Mouse (Mus musculus) MEL (cell line): ENCODE results near the gene Prickle4. TPM values are rescaled to one million over a fixed set of nuclear protein-coding genes. Genes with fewer than 3 reads are reported as not detected.
A peak's percentile ranks its signal among the peaks of the same experiment; 100 is the strongest.

Experiments used
- DNase-seq: peaks from one replicate; pipeline ENCODE4 v3.0.0; 2011; ENCODE audit warnings: low read depth, low spot score
- H3K27ac ChIP-seq: 2 replicates; pipeline ENCODE4 v1.5.1; 2012; ENCODE audit warnings: low read depth, mild to moderate bottlenecking, control low read depth, low read length, moderate library complexity; ENCODE audit not compliant: control insufficient read depth
- H3K27me3 ChIP-seq, 2 experiments: fragments of 150-350 bp in 1 of 2; sonication (generic) in 1 of 2; 2 replicates each; pipeline ENCODE4 v1.6.1; 2012; ENCODE audit warnings: low read length in 2 of 2, mild to moderate bottlenecking in 2 of 2, improper control_type of control experiment in 1 of 2, moderate library complexity in 1 of 2; ENCODE audit not compliant: insufficient read depth in 2 of 2, control insufficient read depth in 1 of 2
- H3K36me3 ChIP-seq, 2 experiments: 2 replicates each; pipeline ENCODE4 v1.6.1; 2012 to 2014; ENCODE audit warnings: low read length in 2 of 2, improper control_type of control experiment in 1 of 2, inconsistent platforms in 1 of 2, mild to moderate bottlenecking in 1 of 2; ENCODE audit not compliant: insufficient read depth in 2 of 2, control insufficient read depth in 1 of 2
- H3K4me1 ChIP-seq, 2 experiments: fragments of 150-350 bp in 1 of 2; sonication (generic) in 1 of 2; 2 replicates each; pipeline ENCODE4 v1.6.1; 2012; ENCODE audit warnings: low read length in 2 of 2, improper control_type of control experiment in 1 of 2, mild to moderate bottlenecking in 1 of 2; ENCODE audit not compliant: insufficient read depth in 2 of 2, control insufficient read depth in 1 of 2
- H3K4me3 ChIP-seq, 2 experiments: fragments of 150-350 bp in 1 of 2; sonication (generic) in 1 of 2; 2 replicates each; pipeline ENCODE4 v1.5.1; 2012; ENCODE audit warnings: low read depth in 2 of 2, low read length in 2 of 2, mild to moderate bottlenecking in 2 of 2, moderate library complexity in 2 of 2, control low read depth in 1 of 2, improper control_type of control experiment in 1 of 2; ENCODE audit not compliant: control insufficient read depth in 1 of 2, insufficient read depth in 1 of 2
- H3K79me2 ChIP-seq: 2 replicates; pipeline ENCODE4 v1.6.1; 2012; ENCODE audit warnings: mild to moderate bottlenecking, low read length, moderate library complexity; ENCODE audit not compliant: control insufficient read depth, poor library complexity, insufficient read depth
- H3K9ac ChIP-seq: 2 replicates; pipeline ENCODE4 v1.6.1; 2012; ENCODE audit warnings: low read depth, mild to moderate bottlenecking, control low read depth, low read length, moderate library complexity; ENCODE audit not compliant: control insufficient read depth, poor library complexity, severe bottlenecking
- H3K9me3 ChIP-seq: fragments of 150-350 bp; sonication (generic); replicated peaks from 2 replicates; pipeline ENCODE4 v1.6.1; 2012; ENCODE audit warnings: mild to moderate bottlenecking, low read length, improper control_type of control experiment, moderate library complexity; ENCODE audit not compliant: insufficient read depth
- BHLHE40 ChIP-seq: IDR thresholded peaks from 2 replicates; pipeline ENCODE4 v1.6.1; 2012; ENCODE audit warnings: low read depth, mild to moderate bottlenecking, inconsistent platforms, low read length, improper control_type of control experiment, borderline replicate concordance
- CTCF ChIP-seq, 3 experiments: IDR thresholded peaks in 2 of 3; conservative IDR thresholded peaks in 1 of 3; 2 replicates each; pipeline ENCODE4 v1.5.1; 2011 to 2012; ENCODE audit warnings: low read length in 3 of 3, low read depth in 2 of 3, mild to moderate bottlenecking in 2 of 3, improper control_type of control experiment in 1 of 3, inconsistent platforms in 1 of 3, mixed read lengths in 1 of 3, moderate library complexity in 1 of 3; ENCODE audit not compliant: control insufficient read depth in 1 of 3, insufficient read depth in 1 of 3, poor library complexity in 1 of 3, severe bottlenecking in 1 of 3
- ELF1 ChIP-seq: IDR thresholded peaks from 2 replicates; pipeline ENCODE4 v1.6.1; 2014; ENCODE audit warnings: low read depth, mild to moderate bottlenecking, inconsistent platforms, low read length, improper control_type of control experiment, moderate library complexity
- EP300 ChIP-seq, 2 experiments: IDR thresholded peaks; 2 replicates each; pipeline ENCODE4 v1.6.1; 2011; ENCODE audit warnings: improper control_type of control experiment in 2 of 2, low read length in 2 of 2, low read depth in 1 of 2, mild to moderate bottlenecking in 1 of 2
- KAT2A ChIP-seq: conservative IDR thresholded peaks from 2 replicates; pipeline ENCODE4 v1.6.1; 2012; ENCODE audit warnings: low read depth, low read length, improper control_type of control experiment, inconsistent platforms
- MAX ChIP-seq: IDR thresholded peaks from 2 replicates; pipeline ENCODE4 v1.6.1; 2011; ENCODE audit warnings: low read length, improper control_type of control experiment
- MYC ChIP-seq: IDR thresholded peaks from 2 replicates; pipeline ENCODE4 v1.6.1; 2011; ENCODE audit warnings: low read depth, mild to moderate bottlenecking, low read length, improper control_type of control experiment, moderate library complexity
- POLR2AphosphoS5 ChIP-seq: IDR thresholded peaks from 2 replicates; pipeline ENCODE4 v1.6.1; 2012; ENCODE audit warnings: low read depth, borderline replicate concordance, mild to moderate bottlenecking, inconsistent platforms, low read length, moderate library complexity, mixed read lengths
- RCOR1 ChIP-seq: IDR thresholded peaks from 2 replicates; pipeline ENCODE4 v1.6.1; 2012; ENCODE audit warnings: low read depth, mild to moderate bottlenecking, inconsistent platforms, low read length, improper control_type of control experiment
- SIN3A ChIP-seq: IDR thresholded peaks from 2 replicates; pipeline ENCODE4 v1.6.1; 2012; ENCODE audit warnings: low read length, improper control_type of control experiment, inconsistent platforms
- TBP ChIP-seq: IDR thresholded peaks from 2 replicates; pipeline ENCODE4 v1.8.0; 2011; ENCODE audit warnings: low read depth, low read length, improper control_type of control experiment
- TCF12 ChIP-seq: IDR thresholded peaks from 2 replicates; pipeline ENCODE4 v1.6.1; 2014; ENCODE audit warnings: low read depth, mild to moderate bottlenecking, inconsistent platforms, low read length, improper control_type of control experiment, moderate library complexity
- ZC3H11A ChIP-seq: IDR thresholded peaks from 2 replicates; pipeline ENCODE4 v1.6.1; 2012; ENCODE audit warnings: low read depth, mild to moderate bottlenecking, inconsistent platforms, low read length, improper control_type of control experiment
- ZMIZ1 ChIP-seq: IDR thresholded peaks from 2 replicates; pipeline ENCODE4 v1.6.1; 2012; ENCODE audit warnings: low read depth, mild to moderate bottlenecking, inconsistent platforms, low read length, improper control_type of control experiment, moderate library complexity
- polyA plus RNA-seq, 2 experiments: library from polyadenylated mRNA; stranded (reverse) in 1 of 2; unstranded in 1 of 2; fragments of >175 nt in 1 of 2; fragments of >200 nt in 1 of 2; gene quantifications; 2 replicates each; pipeline versions ENCODE4 v1.2.1 to v1.2.4; 2012; ENCODE audit warnings: low replicate concordance in 2 of 2, low read depth in 1 of 2; ENCODE audit not compliant: insufficient read length in 2 of 2, insufficient read depth in 1 of 2, missing spikeins in 1 of 2
- total RNA-seq: library from RNA; depleted of rRNA; stranded (reverse); fragments of 300-350 nt; gene quantifications from 2 replicates; pipeline ENCODE4 v1.2.3, GENCODE M21; 2012

Gene Prickle4
- total and polyA plus RNA-seq, 3 experiments: 0.23 to 4.3 TPM; not detected in 1

- TF ChIP-seq ELF1: peak; percentile 80
- TF ChIP-seq ZMIZ1: peak; percentile 87; the same call in 1 of the 2 replicates
- TF ChIP-seq POLR2AphosphoS5: peak; percentile 82; the same call in 1 of the 2 replicates
- TF ChIP-seq EP300 (IDR thresholded peaks at IDR 0.05; ENCODE audit: low read depth in 1 of 2, low read length in 2 of 2): 0 out of 4 replicates have a peak, but pooled peaks of 1 of the 2 experiments have one; percentile 17
- TF ChIP-seq, all 39 proteins: peak for 22
Observed at GRCm38 (mm10) chr17:47687409-47688343, 6.9 kb downstream of the Prickle4 start (continued).

DNA sequence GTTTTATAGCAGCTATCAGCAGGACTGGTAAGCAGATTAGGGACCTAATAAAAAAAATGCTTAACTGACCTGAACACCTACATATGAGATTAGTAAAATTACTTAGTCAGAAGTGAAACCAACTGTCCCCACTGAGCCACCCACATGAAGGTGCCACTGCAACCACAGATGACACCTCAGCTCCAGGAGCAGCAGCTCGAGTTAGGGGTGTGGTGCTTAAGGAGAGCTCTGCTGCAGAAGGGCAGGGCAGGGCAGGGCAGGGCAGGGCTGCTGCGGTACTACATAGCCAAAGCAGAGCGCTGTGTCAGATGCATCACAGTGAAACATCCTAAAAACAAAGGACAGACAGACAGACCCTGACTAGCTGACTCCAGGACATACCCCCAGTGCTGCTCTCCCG lies 11.7 kb downstream of the Prickle4 start:
- no peak for TF ChIP-seq ZMIZ1
- peak in 1 of 2 experiments; percentile 48; a peak in 1 of 4 replicates for TF ChIP-seq EP300 (IDR thresholded peaks at IDR 0.05; ENCODE audit: low read depth in 1 of 2, low read length in 2 of 2)
- TF ChIP-seq KAT2A: no peak
- TF ChIP-seq SIN3A: no peak
- Histone ChIP-seq H3K27me3 (no peaks in the 10 kb centered on the region), H3K9me3 (no peaks in the 10 kb centered on the region), H3K27ac (no peak overlapping the region), H3K36me3 (peaks cover 2 to 4% of the 10 kb centered on the region in 2 experiments; a peak in 3 of 4 replicates), H3K4me3 (no peak overlapping the region), H3K9ac (no peak overlapping the region), H3K79me2 (peaks cover 15% of the 10 kb centered on the region), H3K4me1 (peaks cover 0 to 5% of the 10 kb centered on the region in 2 experiments; a peak in 2 of 4 replicates)
- peak; percentile 34 for DNase-seq

DNA sequence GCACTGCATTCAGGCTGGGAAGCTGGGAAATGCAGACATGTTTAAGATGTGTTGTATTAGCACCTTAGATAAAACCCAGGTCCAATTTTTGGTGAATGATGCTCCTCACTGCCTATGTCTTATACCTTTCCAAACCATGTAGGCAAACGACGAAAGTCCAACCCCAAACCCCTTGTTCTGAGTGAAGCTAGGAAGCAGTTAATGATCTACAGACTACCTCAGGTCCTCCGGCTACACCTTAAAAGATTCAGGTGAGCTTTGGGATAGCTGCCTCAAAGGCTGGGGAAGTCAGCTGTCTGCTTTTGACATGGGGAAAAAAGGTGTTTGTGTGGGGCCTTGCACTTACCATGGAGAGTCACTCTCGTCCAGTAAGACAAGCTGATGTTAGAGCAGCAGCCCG lies 15.8 kb downstream of the Prickle4 start:
- TF ChIP-seq BHLHE40: no peak
- no peak for TF ChIP-seq TCF12
- TF ChIP-seq RCOR1: no peak
- no peak for TF ChIP-seq CTCF (IDR thresholded peaks at IDR 0.05 in 2 of 3, conservative IDR thresholded peaks at IDR 0.05 in 1 of 3; ENCODE audit: control insufficient read depth in 1 of 3, insufficient read depth in 1 of 3, low read depth in 2 of 3, low read length in 3 of 3, poor library complexity in 1 of 3, severe bottlenecking in 1 of 3)
- TF ChIP-seq TBP: no peak
- TF ChIP-seq ZC3H11A: no peak
- TF ChIP-seq MAX: no peak
- TF ChIP-seq MYC: no peak
- no peak overlapping the region for H3K4me3 ChIP-seq
- H3K27ac ChIP-seq: no peak overlapping the region
- H3K4me1 ChIP-seq: no peaks in the 10 kb centered on the region; a peak in 2 of 4 replicates
- no peak for DNase-seq
- no peaks in the 10 kb centered on the region for H3K9me3 ChIP-seq
- H3K36me3 ChIP-seq: no peaks in the 10 kb centered on the region; a peak in 1 of 4 replicates
- no peaks in the 10 kb centered on the region for H3K79me2 ChIP-seq
- no peaks in the 10 kb centered on the region for H3K27me3 ChIP-seq
- H3K9ac ChIP-seq: no peak overlapping the region
